Mouse (Mus musculus): Measurements from ENCODE around the gene Kptn. TPM values are rescaled to one million over a fixed set of nuclear protein-coding genes. Genes with fewer than 3 reads are reported as not detected.

Gene Kptn
- polyA plus RNA-seq, 1 experiment from 2014 or later = 7.5 TPM

GRCm38 (mm10) chr7:16133691-16134090, 14.0 kb downstream of the Kptn start:
- TF ChIP-seq CTCF (IDR thresholded peaks at IDR 0.05; ENCODE audit: low read depth) (no peak), EP300 (IDR thresholded peaks at IDR 0.05; ENCODE audit: low read depth) (no peak)
- no peaks in the 10 kb centered on the region for H3K9me3 ChIP-seq (ENCODE audit: low read length)
- no peak overlapping the region for H3K4me2 ChIP-seq (ENCODE audit: low read depth, low read length)
- H3K4me1 ChIP-seq (ENCODE audit: insufficient read depth) = 0 out of 2 replicates have a peak, but pooled peaks cover 4% of the 10 kb centered on the region
- DNase-seq (no peak), ATAC-seq (no peak)
- H3K27ac ChIP-seq (ENCODE audit: low read depth) = no peak overlapping the region
- no peak overlapping the region for H3K4me3 ChIP-seq (ENCODE audit: low read depth, low read length)
- H3K27me3 ChIP-seq (ENCODE audit: insufficient read depth, low read length) = peaks cover 21% of the 10 kb centered on the region
- H3K9ac ChIP-seq (replicated peaks) = no peak overlapping the region
- H3K36me3 ChIP-seq (replicated peaks; ENCODE audit: insufficient read depth, low read length) = no peaks in the 10 kb centered on the region
- 88% methylated on average over 9 of the region's 9 CpGs for WGBS (ENCODE audit: insufficient replicate concordance)

- ATAC-seq = no peak
Measured at GRCm38 (mm10) chr7:16134951-16135392, 15.3 kb downstream of the Kptn start.

DNA sequence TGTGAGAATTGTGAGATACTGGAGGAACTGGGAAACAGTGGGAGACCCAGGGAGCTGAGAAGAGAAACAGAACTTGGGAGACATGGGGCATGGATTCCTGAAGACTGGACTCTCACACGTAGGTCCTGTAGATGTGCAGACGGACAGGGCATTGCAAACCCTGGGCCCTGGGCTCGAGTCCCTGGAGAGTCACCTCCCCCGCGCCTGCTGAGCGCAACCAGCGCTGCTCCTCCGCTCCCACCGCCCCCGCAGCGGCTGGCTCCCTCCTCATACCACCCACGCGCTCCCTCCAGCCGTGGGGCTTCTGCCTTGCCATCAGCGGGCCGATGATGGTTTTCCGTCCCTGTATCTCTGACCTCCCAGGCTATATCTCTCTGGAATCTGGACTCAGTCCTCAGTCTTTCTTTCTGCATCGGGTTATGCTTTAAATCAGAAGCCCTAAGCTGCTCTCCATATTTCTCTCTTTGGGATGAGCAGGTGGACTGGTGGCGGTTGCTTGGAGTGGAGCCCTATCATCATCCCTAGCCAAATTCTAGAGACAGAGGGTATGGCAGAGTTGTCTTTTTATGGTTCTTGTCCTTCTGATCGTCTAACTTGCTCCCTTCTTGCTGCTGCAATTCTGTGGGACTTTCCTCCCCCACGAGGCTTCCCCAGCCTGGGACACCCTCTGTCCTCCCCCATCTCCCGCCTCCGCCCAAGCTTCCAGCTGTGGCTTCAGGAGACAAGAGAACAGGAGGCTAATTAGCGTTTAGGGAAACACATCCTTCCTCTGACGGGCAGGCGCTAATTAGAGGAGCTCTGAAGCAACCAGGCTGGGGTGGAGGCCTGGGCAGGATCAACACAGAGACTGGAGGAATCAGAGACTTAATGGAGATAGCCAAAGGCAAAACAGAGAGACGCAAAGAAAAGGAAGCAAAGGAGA, 27.1 kb downstream of the Kptn start:
- no peak overlapping the region for H3K27ac ChIP-seq (ENCODE audit: low read depth)
- H3K36me3 ChIP-seq (replicated peaks; ENCODE audit: insufficient read depth, low read length) = no peaks in the 10 kb centered on the region
- ATAC-seq (no peak), DNase-seq (no peak)
- H3K9me3 ChIP-seq (ENCODE audit: low read length) = no peaks in the 10 kb centered on the region
- H3K9ac ChIP-seq (replicated peaks) = no peak overlapping the region
- no peaks in the 10 kb centered on the region for H3K4me1 ChIP-seq (ENCODE audit: insufficient read depth)
- H3K27me3 ChIP-seq (ENCODE audit: insufficient read depth, low read length) = peaks cover 10% of the 10 kb centered on the region
- TF ChIP-seq CTCF (IDR thresholded peaks at IDR 0.05; ENCODE audit: low read depth) = no peak
- no peak for TF ChIP-seq EP300 (IDR thresholded peaks at IDR 0.05; ENCODE audit: low read depth)
- H3K4me3 ChIP-seq (ENCODE audit: low read depth, low read length) = no peak overlapping the region
- H3K4me2 ChIP-seq (ENCODE audit: low read depth, low read length) = no peak overlapping the region
- 34% methylated on average over 27 of the region's 27 CpGs for WGBS (ENCODE audit: insufficient replicate concordance)

More at GRCm38 (mm10) chr7:16134951-16135392, 15.3 kb downstream of the Kptn start:
- Histone ChIP-seq H3K4me1 (ENCODE audit: insufficient read depth) (no peaks in the 10 kb centered on the region), H3K36me3 (replicated peaks; ENCODE audit: insufficient read depth, low read length) (no peaks in the 10 kb centered on the region), H3K9me3 (ENCODE audit: low read length) (no peaks in the 10 kb centered on the region), H3K27me3 (ENCODE audit: insufficient read depth, low read length) (peaks cover 15% of the 10 kb centered on the region), H3K27ac (ENCODE audit: low read depth) (no peak overlapping the region), H3K9ac (replicated peaks) (no peak overlapping the region), H3K4me2 (ENCODE audit: low read depth, low read length) (no peak overlapping the region), H3K4me3 (ENCODE audit: low read depth, low read length) (no peak overlapping the region)
- no peak for DNase-seq
- 59% methylated on average over 7 of the region's 7 CpGs for WGBS (ENCODE audit: insufficient replicate concordance)
- TF ChIP-seq EP300 (IDR thresholded peaks at IDR 0.05; ENCODE audit: low read depth) (no peak), CTCF (IDR thresholded peaks at IDR 0.05; ENCODE audit: low read depth) (no peak)

DNA sequence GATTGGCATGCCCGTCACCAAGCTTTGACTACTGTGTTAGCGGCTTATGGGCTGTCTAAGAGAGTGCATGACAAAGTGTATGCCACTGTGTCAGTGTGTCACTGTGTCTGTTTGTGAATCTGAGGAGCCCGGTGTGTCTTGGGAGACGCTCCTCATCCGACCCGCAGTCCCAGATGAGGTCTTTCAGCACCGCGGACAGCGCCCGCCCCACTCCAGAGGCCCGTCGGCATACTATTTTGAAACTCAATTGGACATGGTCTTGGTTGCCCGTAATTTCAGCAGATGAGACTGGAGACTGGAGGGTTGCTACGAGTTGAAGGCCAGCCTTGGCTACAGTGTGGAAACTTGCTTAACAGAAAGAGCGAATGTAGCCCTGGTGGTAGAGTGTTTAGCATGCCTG, 27.9 kb downstream of the Kptn start:
- Histone ChIP-seq H3K4me3 (ENCODE audit: low read depth, low read length) (no peak overlapping the region), H3K27me3 (ENCODE audit: insufficient read depth, low read length) (peaks cover 10% of the 10 kb centered on the region), H3K9ac (replicated peaks) (no peak overlapping the region), H3K9me3 (ENCODE audit: low read length) (no peaks in the 10 kb centered on the region), H3K27ac (ENCODE audit: low read depth) (no peak overlapping the region), H3K4me2 (ENCODE audit: low read depth, low read length) (no peak overlapping the region), H3K36me3 (replicated peaks; ENCODE audit: insufficient read depth, low read length) (no peaks in the 10 kb centered on the region), H3K4me1 (ENCODE audit: insufficient read depth) (no peaks in the 10 kb centered on the region)
- ATAC-seq = no peak
- 11% methylated on average over 15 of the region's 15 CpGs for WGBS (ENCODE audit: insufficient replicate concordance)
- peak; percentile 73 for DNase-seq
- TF ChIP-seq CTCF (IDR thresholded peaks at IDR 0.05; ENCODE audit: low read depth) = no peak
- no peak for TF ChIP-seq EP300 (IDR thresholded peaks at IDR 0.05; ENCODE audit: low read depth)

DNA sequence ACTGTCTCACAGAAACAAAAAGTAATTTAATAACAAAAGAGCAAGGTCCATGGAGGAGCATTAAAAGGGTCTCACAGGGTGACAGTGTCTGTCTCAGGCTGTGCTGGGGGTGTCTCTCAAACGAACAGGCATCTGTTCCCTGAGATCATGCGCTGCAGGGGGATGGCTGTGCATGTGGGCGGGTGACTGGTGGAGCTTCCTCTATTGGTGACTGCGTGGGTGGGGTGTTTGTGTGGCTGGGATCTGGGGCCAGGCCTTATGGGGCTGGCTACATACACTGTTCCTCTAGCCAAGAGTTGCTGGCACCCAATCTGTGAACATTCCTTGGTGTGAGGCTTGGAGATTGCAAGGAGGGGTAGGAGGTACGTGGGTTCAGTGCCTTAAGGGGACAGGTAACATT, 29.5 kb downstream of the Kptn start:
- TF ChIP-seq CTCF (IDR thresholded peaks at IDR 0.05; ENCODE audit: low read depth) (no peak), EP300 (IDR thresholded peaks at IDR 0.05; ENCODE audit: low read depth) (no peak)
- DNase-seq = no peak
- ATAC-seq = no peak
- Histone ChIP-seq H3K9ac (replicated peaks) (no peak overlapping the region), H3K4me3 (ENCODE audit: low read depth, low read length) (no peak overlapping the region), H3K36me3 (replicated peaks; ENCODE audit: insufficient read depth, low read length) (no peaks in the 10 kb centered on the region), H3K4me1 (ENCODE audit: insufficient read depth) (no peaks in the 10 kb centered on the region), H3K9me3 (ENCODE audit: low read length) (no peaks in the 10 kb centered on the region), H3K27ac (ENCODE audit: low read depth) (no peak overlapping the region), H3K4me2 (ENCODE audit: low read depth, low read length) (no peak overlapping the region), H3K27me3 (ENCODE audit: insufficient read depth, low read length) (peaks cover 10% of the 10 kb centered on the region)
- 36% methylated on average over 5 of the region's 5 CpGs for WGBS (ENCODE audit: insufficient replicate concordance)

- no peaks in the 10 kb centered on the region for H3K9me3 ChIP-seq (ENCODE audit: low read length)
- H3K4me3 ChIP-seq (ENCODE audit: low read depth, low read length) = no peak overlapping the region
- H3K4me2 ChIP-seq (ENCODE audit: low read depth, low read length) = no peak overlapping the region
- no peaks in the 10 kb centered on the region for H3K36me3 ChIP-seq (replicated peaks; ENCODE audit: insufficient read depth, low read length)
- no peak for DNase-seq
- H3K27ac ChIP-seq (ENCODE audit: low read depth) = no peak overlapping the region
- H3K27me3 ChIP-seq (ENCODE audit: insufficient read depth, low read length) = peaks cover 10% of the 10 kb centered on the region
- no peak for ATAC-seq
- 56% methylated on average over 9 of the region's 9 CpGs for WGBS (ENCODE audit: insufficient replicate concordance)
- no peak overlapping the region for H3K9ac ChIP-seq (replicated peaks)
- H3K4me1 ChIP-seq (ENCODE audit: insufficient read depth) = no peaks in the 10 kb centered on the region
- TF ChIP-seq EP300 (IDR thresholded peaks at IDR 0.05; ENCODE audit: low read depth) (no peak), CTCF (IDR thresholded peaks at IDR 0.05; ENCODE audit: low read depth) (no peak)
Measured at GRCm38 (mm10) chr7:16150191-16151145, 30.8 kb downstream of the Kptn start.
